Mouse (Mus musculus) gastrocnemius, postnatal 4 days (tissue): Measurements from ENCODE around the gene Cacna1c. TPM values are rescaled to one million over a fixed set of nuclear protein-coding genes. Genes with fewer than 3 reads are reported as not detected.
A peak's percentile ranks its signal among the peaks of the same experiment; 100 is the strongest.

Source experiments
- DNase-seq, 2 experiments: peaks; one replicate each; pipeline ENCODE4 v3.0.0; 2021 to 2022; ENCODE audit warnings: low spot score in 2 of 2, mixed read lengths in 2 of 2
- total RNA-seq, 2 experiments: library from RNA; stranded (reverse); gene quantifications; 2 replicates each; pipeline ENCODE4 v1.2.3; 2021

Cacna1c gene
- total RNA-seq, 2 experiments from 2014 or later = 7.5 to 9.9 TPM

- no peak for DNase-seq
These were observed 260.4 kb downstream of the Cacna1c start for GRCm38 (mm10) chr6:118935520-118936415.

GRCm38 (mm10) chr6:118934243-118934902 lies 261.8 kb downstream of the Cacna1c start:
- no peak for DNase-seq

GRCm38 (mm10) chr6:118933017-118933594 lies 263.1 kb downstream of the Cacna1c start:
- no peak for DNase-seq

GRCm38 (mm10) chr6:118932002-118932700 lies 264.1 kb downstream of the Cacna1c start:
- no peak for DNase-seq

GRCm38 (mm10) chr6:118926669-118927068 lies 269.5 kb downstream of the Cacna1c start:
- DNase-seq = no peak

- no peak for DNase-seq
These were observed 271.8 kb downstream of the Cacna1c start for GRCm38 (mm10) chr6:118924426-118924825.

GRCm38 (mm10) chr6:118923926-118924325 lies 272.3 kb downstream of the Cacna1c start:
- DNase-seq = no peak

- no peak for DNase-seq
These were observed 273.0 kb downstream of the Cacna1c start for GRCm38 (mm10) chr6:118923212-118923577.

GRCm38 (mm10) chr6:118922328-118923211 lies 273.6 kb downstream of the Cacna1c start:
- peak; percentile 40 to 67 for DNase-seq

GRCm38 (mm10) chr6:118908176-118908575 lies 288.0 kb downstream of the Cacna1c start:
- DNase-seq = no peak

- no peak for DNase-seq
These were observed 288.5 kb downstream of the Cacna1c start for GRCm38 (mm10) chr6:118907704-118908103.

- no peak for DNase-seq
These were observed 289.3 kb downstream of the Cacna1c start for GRCm38 (mm10) chr6:118906878-118907277.

- DNase-seq = no peak
These were observed 296.5 kb downstream of the Cacna1c start for GRCm38 (mm10) chr6:118899688-118900087.

GRCm38 (mm10) chr6:118897101-118897500 lies 299.1 kb downstream of the Cacna1c start:
- DNase-seq = no peak

- no peak for DNase-seq
These were observed 302.2 kb downstream of the Cacna1c start for GRCm38 (mm10) chr6:118894043-118894442.

GRCm38 (mm10) chr6:118889441-118889840 lies 306.8 kb downstream of the Cacna1c start:
- DNase-seq = no peak

GRCm38 (mm10) chr6:118887032-118887431 lies 309.2 kb downstream of the Cacna1c start:
- DNase-seq = no peak

- DNase-seq = no peak
These were observed 311.3 kb downstream of the Cacna1c start for GRCm38 (mm10) chr6:118884961-118885360.

- no peak for DNase-seq
These were observed 312.1 kb downstream of the Cacna1c start for GRCm38 (mm10) chr6:118884073-118884551.

GRCm38 (mm10) chr6:118876204-118876603 lies 320.0 kb downstream of the Cacna1c start:
- no peak for DNase-seq
